Mouse (Mus musculus): ENCODE measurements around the gene 1700016C15Rik. TPM values are rescaled to one million over a fixed set of nuclear protein-coding genes. Genes with fewer than 3 reads are reported as not detected.

Gene 1700016C15Rik
- polyA plus RNA-seq, 1 experiment from 2014 or later: not detected

DNA sequence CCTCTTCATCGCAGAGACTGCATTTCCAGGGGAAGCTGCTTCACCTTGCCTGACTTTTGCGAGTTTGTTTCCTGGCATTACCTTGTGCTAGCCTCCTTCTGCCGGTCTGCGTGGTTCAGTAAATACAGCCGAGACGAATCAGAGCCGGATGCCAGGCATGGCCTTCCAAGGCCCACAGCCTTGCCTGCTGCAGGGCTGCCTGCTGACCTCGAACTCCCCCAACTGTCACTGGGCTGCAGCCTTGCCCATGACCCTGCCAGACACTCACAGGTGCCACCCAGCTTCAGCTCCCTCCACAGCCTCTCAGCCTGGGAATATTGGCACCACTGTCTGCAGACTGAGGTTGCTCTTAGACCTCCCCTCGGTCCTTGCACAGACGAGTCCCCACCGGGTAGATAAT is 37.1 kb upstream of the 1700016C15Rik start:
- no peak overlapping the region for H3K4me3 ChIP-seq (ENCODE audit: low read depth, low read length)
- H3K36me3 ChIP-seq (ENCODE audit: insufficient read depth): no peaks in the 10 kb centered on the region
- no peak overlapping the region for H3K9ac ChIP-seq
- no peak overlapping the region for H3K27ac ChIP-seq (ENCODE audit: low read depth)
- DNase-seq (no peak), ATAC-seq (ENCODE audit: insufficient read depth) (no peak)
- H3K27me3 ChIP-seq (ENCODE audit: insufficient read depth, low read length): no peaks in the 10 kb centered on the region
- H3K4me2 ChIP-seq: no peak overlapping the region
- TF ChIP-seq CTCF (IDR thresholded peaks at IDR 0.05; ENCODE audit: low read depth): no peak
- H3K9me3 ChIP-seq (ENCODE audit: low read depth, low read length): no peaks in the 10 kb centered on the region
- 62% methylated on average over 11 of the region's 11 CpGs for WGBS
- H3K4me1 ChIP-seq (ENCODE audit: insufficient read depth): no peaks in the 10 kb centered on the region

DNA sequence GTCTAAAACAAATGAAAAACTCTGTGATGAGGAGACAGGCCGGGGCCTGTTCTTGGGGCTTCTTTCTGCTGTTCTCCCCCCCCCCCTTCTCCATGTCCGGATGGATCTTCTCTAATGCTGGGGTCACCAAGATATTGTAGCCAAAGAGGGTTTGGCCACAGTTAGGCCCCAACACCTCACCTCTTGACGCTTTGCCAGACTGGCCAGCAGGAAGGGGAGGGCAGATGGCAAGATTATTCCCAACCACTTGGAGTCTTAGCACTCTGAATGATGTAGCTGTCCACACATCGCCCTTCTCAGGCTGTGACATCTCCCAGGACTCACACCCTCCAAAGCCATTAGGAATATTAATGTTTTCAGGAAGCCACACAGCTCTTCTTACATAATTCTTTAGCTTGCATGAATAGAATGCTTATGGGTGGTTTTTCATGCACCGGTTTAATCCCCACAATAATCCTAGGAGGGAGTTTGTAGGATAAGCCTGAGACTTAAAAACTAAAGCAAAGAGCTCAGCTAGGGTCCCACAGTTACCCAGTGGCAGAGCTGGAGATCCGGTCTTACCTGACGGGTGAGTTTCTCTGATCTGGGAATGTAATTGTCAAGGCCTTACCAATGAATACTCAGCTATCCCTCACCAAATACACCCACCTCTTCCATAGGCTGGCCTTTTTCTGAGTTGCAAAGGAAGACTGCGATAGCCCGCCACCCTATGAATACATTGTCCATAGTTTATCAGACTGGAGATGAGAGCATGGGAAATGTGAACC is 35.9 kb upstream of the 1700016C15Rik start:
- H3K4me2 ChIP-seq: no peak overlapping the region
- H3K27ac ChIP-seq (ENCODE audit: low read depth): no peak overlapping the region
- peak; percentile 47; the same call in 1 of the 2 replicates for ATAC-seq (ENCODE audit: insufficient read depth)
- H3K9ac ChIP-seq: no peak overlapping the region
- H3K27me3 ChIP-seq (ENCODE audit: insufficient read depth, low read length): no peaks in the 10 kb centered on the region
- no peaks in the 10 kb centered on the region for H3K4me1 ChIP-seq (ENCODE audit: insufficient read depth)
- H3K9me3 ChIP-seq (ENCODE audit: low read depth, low read length): no peaks in the 10 kb centered on the region
- no peak for TF ChIP-seq CTCF (IDR thresholded peaks at IDR 0.05; ENCODE audit: low read depth)
- no peak overlapping the region for H3K4me3 ChIP-seq (ENCODE audit: low read depth, low read length)
- DNase-seq: peak; percentile 59
- H3K36me3 ChIP-seq (ENCODE audit: insufficient read depth): no peaks in the 10 kb centered on the region
- 56% methylated on average over 9 of the region's 9 CpGs for WGBS

DNA sequence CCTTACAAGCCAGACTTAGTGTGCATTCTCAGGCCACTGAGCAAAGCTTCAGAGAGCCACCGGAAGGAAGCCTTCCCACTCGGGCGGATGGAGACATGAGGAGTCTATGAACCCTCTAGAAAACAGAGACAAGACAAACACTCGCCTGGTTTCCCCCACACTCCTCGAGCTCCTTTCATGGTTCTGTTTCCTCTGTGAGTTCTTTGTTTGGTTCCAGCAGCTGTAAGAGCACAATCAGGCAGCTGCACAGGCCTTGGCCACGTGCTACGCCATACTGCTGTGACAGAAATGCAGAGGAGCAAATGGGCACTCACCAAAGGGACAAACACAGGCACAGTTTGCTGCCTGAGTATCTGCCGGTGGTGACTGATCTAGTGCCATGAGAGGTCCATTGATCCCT is 29.1 kb upstream of the 1700016C15Rik start:
- Histone ChIP-seq H3K4me2 (no peak overlapping the region), H3K27ac (ENCODE audit: low read depth) (no peak overlapping the region), H3K36me3 (ENCODE audit: insufficient read depth) (no peaks in the 10 kb centered on the region), H3K4me3 (ENCODE audit: low read depth, low read length) (no peak overlapping the region), H3K4me1 (ENCODE audit: insufficient read depth) (no peaks in the 10 kb centered on the region), H3K27me3 (ENCODE audit: insufficient read depth, low read length) (no peaks in the 10 kb centered on the region), H3K9me3 (ENCODE audit: low read depth, low read length) (no peaks in the 10 kb centered on the region), H3K9ac (no peak overlapping the region)
- no peak for DNase-seq
- WGBS: 50% methylated on average over 8 of the region's 8 CpGs
- TF ChIP-seq CTCF (IDR thresholded peaks at IDR 0.05; ENCODE audit: low read depth): no peak
- ATAC-seq (ENCODE audit: insufficient read depth): no peak

DNA sequence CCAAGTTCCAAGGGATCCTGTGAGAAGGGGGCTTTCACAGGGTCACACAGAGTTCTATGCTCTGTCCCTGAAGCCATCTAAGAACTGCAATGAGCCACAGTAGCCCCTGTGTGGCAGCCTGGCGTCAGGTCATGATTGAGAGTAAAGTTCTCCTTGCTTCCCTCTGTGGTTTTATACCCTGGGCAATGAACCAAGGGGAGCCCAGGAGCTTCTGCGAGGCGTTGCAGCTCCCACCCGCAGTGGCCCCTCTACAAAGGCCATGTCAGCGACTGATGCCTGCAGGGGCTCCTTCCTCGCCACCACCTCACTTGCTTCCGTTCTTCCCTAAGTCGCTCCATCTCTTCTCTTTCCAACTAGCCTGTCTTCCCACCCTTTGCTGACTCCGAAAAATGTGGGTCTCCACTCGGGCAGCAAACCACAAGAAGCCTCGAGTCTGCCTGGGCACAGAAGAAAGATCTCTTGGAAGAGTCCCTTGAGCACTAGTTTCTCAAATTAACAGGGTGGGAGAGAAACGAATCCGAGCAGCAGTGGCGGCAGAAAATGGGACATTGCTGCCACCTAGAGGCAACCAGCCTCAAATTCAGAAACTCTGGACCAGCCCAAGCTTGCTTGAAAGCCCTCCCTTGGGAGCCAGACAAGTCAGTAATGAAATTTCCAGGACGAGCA is 27.0 kb upstream of the 1700016C15Rik start:
- Histone ChIP-seq H3K4me1 (ENCODE audit: insufficient read depth) (no peaks in the 10 kb centered on the region), H3K4me3 (ENCODE audit: low read depth, low read length) (peak overlapping the region; percentile 43), H3K4me2 (peak overlapping the region; percentile 91), H3K36me3 (ENCODE audit: insufficient read depth) (no peaks in the 10 kb centered on the region), H3K9me3 (ENCODE audit: low read depth, low read length) (no peaks in the 10 kb centered on the region), H3K27ac (ENCODE audit: low read depth) (no peak overlapping the region), H3K9ac (peak overlapping the region; percentile 49), H3K27me3 (ENCODE audit: insufficient read depth, low read length) (no peaks in the 10 kb centered on the region)
- whole genome bisulfite sequencing: under 1% methylated on average over 15 of the region's 15 CpGs
- TF ChIP-seq CTCF (IDR thresholded peaks at IDR 0.05; ENCODE audit: low read depth): peak; percentile 74
- peak; percentile 93 for ATAC-seq (ENCODE audit: insufficient read depth)
- peak; percentile 92 for DNase-seq

DNA sequence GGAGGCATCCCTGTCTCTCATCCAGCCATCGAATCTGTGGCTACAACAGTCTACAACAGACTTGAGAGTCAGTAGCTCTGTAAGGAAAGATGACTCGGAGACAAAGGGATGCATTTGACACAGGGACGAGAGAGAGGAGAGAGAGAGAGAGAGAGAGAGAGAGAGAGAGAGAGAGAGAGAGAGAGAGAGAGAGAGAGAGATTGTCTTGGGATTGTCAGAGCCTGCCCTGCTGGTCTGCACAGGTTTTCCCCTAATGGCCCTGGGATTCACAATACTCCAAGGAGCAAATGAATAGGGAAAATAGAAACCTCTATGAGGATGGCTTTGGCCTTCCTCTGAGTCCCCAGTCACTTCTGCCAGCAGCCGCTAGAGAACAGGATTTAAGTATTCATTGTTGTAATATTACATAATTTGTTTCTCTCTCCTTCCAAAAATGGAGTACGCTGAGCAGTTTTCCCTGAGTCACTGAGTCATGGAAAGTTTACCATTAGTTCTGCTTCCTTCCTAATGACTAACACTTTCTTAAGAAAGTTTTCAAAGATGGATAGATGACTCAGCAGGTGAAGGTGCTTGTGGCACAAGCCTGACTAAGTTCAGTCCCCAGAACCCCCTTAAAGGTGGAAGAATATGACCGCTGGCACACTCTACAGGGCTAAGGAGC is 26.3 kb upstream of the 1700016C15Rik start:
- Histone ChIP-seq H3K4me3 (ENCODE audit: low read depth, low read length) (no peak overlapping the region), H3K9me3 (ENCODE audit: low read depth, low read length) (no peaks in the 10 kb centered on the region), H3K27me3 (ENCODE audit: insufficient read depth, low read length) (no peaks in the 10 kb centered on the region), H3K36me3 (ENCODE audit: insufficient read depth) (no peaks in the 10 kb centered on the region), H3K27ac (ENCODE audit: low read depth) (no peak overlapping the region), H3K4me1 (ENCODE audit: insufficient read depth) (no peaks in the 10 kb centered on the region), H3K4me2 (peak overlapping the region; percentile 91), H3K9ac (no peak overlapping the region)
- WGBS: 42% methylated on average over 6 of the region's 6 CpGs
- no peak for ATAC-seq (ENCODE audit: insufficient read depth)
- TF ChIP-seq CTCF (IDR thresholded peaks at IDR 0.05; ENCODE audit: low read depth): no peak
- no peak for DNase-seq

DNA sequence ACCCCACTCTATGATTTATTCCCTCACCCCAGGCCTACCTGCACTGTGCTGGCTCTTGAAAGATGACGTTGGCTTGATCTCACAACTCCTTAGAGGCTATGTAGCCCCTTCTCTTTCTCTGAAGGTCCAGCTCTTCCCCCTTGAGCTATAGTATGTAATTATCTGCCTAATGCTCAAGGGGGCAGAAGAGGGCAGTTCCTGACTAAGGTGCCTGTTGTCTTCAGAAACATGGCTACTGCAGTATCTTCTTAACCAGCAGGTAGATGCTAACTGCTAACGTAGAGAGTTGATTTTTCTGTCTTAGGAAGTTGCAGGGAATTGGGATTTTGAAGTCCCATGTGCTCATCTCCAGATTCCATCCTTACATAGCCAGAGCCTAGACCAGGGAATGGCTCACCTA is 24.4 kb upstream of the 1700016C15Rik start:
- H3K4me3 ChIP-seq (ENCODE audit: low read depth, low read length): no peak overlapping the region
- TF ChIP-seq CTCF (IDR thresholded peaks at IDR 0.05; ENCODE audit: low read depth): peak; percentile 53
- no peak overlapping the region for H3K9ac ChIP-seq
- no peak overlapping the region for H3K4me2 ChIP-seq
- no peaks in the 10 kb centered on the region for H3K36me3 ChIP-seq (ENCODE audit: insufficient read depth)
- 50% methylated on average over 2 of the region's 2 CpGs for whole genome bisulfite sequencing
- H3K27ac ChIP-seq (ENCODE audit: low read depth): no peak overlapping the region
- no peaks in the 10 kb centered on the region for H3K27me3 ChIP-seq (ENCODE audit: insufficient read depth, low read length)
- H3K9me3 ChIP-seq (ENCODE audit: low read depth, low read length): no peaks in the 10 kb centered on the region
- ATAC-seq (ENCODE audit: insufficient read depth) (no peak), DNase-seq (peak; percentile 25)
- H3K4me1 ChIP-seq (ENCODE audit: insufficient read depth): no peaks in the 10 kb centered on the region

DNA sequence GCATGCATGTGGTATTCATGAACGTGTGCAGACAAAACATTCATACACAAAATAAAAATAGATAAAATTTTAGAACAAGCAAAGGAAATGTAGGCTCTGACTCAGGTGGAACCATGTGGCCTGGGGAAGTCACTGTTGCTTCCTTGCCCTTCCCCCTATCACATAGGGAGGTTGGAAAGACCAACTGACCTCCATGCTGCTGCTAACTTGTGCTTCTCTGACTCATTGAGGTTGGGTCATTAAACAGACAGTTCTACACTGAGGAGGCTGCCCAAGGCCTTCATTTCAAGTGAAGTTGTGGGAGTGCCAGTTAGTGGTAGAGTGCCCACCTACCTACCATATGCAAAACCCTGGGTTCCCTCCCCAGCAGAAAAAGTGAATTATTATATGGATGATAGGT is 22.0 kb upstream of the 1700016C15Rik start:
- Histone ChIP-seq H3K4me1 (ENCODE audit: insufficient read depth) (no peaks in the 10 kb centered on the region), H3K27me3 (ENCODE audit: insufficient read depth, low read length) (no peaks in the 10 kb centered on the region), H3K4me3 (ENCODE audit: low read depth, low read length) (no peak overlapping the region), H3K9me3 (ENCODE audit: low read depth, low read length) (no peaks in the 10 kb centered on the region), H3K27ac (ENCODE audit: low read depth) (no peak overlapping the region), H3K36me3 (ENCODE audit: insufficient read depth) (no peaks in the 10 kb centered on the region), H3K9ac (no peak overlapping the region), H3K4me2 (no peak overlapping the region)
- DNase-seq (no peak), ATAC-seq (ENCODE audit: insufficient read depth) (no peak)
- 78% methylated on average over 1 of the region's 1 CpGs for WGBS
- no peak for TF ChIP-seq CTCF (IDR thresholded peaks at IDR 0.05; ENCODE audit: low read depth)
